Mouse (Mus musculus) cerebellum, adult 2 months (tissue): ENCODE data around the gene 9630041A04Rik. TPM values are rescaled to one million over a fixed set of nuclear protein-coding genes. Genes with fewer than 3 reads are reported as not detected.

Source experiments
- DNase-seq, 2 experiments: peaks; one replicate each; pipeline ENCODE4 v3.0.0; 2021
- H3K27ac ChIP-seq: fragments of 200-500 bp; 2 replicates; pipeline ENCODE4 v1.5.1; 2012; ENCODE audit warnings: low read length, control low read depth, inconsistent platforms; ENCODE audit not compliant: insufficient read depth
- H3K27me3 ChIP-seq: fragments of 200-500 bp; 2 replicates; pipeline ENCODE4 v1.6.1; 2012; ENCODE audit warnings: inconsistent platforms, mild to moderate bottlenecking, low read length, moderate library complexity; ENCODE audit not compliant: control insufficient read depth, insufficient read depth
- H3K4me1 ChIP-seq: fragments of 200-500 bp; 2 replicates; pipeline ENCODE4 v1.6.1; 2011; ENCODE audit warnings: low read length; ENCODE audit not compliant: control insufficient read depth, insufficient read depth
- H3K4me3 ChIP-seq: fragments of 200-500 bp; replicated peaks from 2 replicates; pipeline ENCODE3; 2011; ENCODE audit warnings: mild to moderate bottlenecking, low read depth, low read length, control low read depth; ENCODE audit not compliant: insufficient read depth
- CTCF ChIP-seq: fragments of 200-500 bp; IDR thresholded peaks from 2 replicates; pipeline ENCODE4 v1.5.1; 2011; ENCODE audit warnings: low read depth, mild to moderate bottlenecking, control low read depth, low read length, moderate library complexity, borderline replicate concordance; ENCODE audit not compliant: insufficient read depth
- POLR2A ChIP-seq: fragments of 200-500 bp; IDR thresholded peaks from 2 replicates; pipeline ENCODE4 v1.6.1; 2011; ENCODE audit warnings: low read length, control low read depth, borderline replicate concordance; ENCODE audit not compliant: insufficient read depth
- WGBS: fragments of 180-500 bp; shearing (Covaris S2); methylation state at CpG from one replicate; pipeline ENCODE4 v1.1.7; 2018; 5-methylcytosine and 5-hydroxymethylcytosine counted together
- polyA plus RNA-seq: library from polyadenylated mRNA; depleted of rRNA; stranded (reverse); fragments of >200 nt; gene quantifications from 2 replicates; pipeline ENCODE4 v1.2.3, GENCODE M21; 2012

Gene 9630041A04Rik
- polyA plus RNA-seq, 1 experiment, result not detected

- H3K4me1 ChIP-seq, result no peaks in the 10 kb centered on the region; the same call in 1 of the 2 replicates
- DNase-seq, result no peak
- H3K27me3 ChIP-seq, result no peaks in the 10 kb centered on the region
- 84% methylated on average over 6 of the region's 6 CpGs for WGBS
- H3K4me3 ChIP-seq, result no peak overlapping the region
- H3K27ac ChIP-seq, result no peak overlapping the region
- TF ChIP-seq POLR2A (no peak), CTCF (no peak)
These were observed 46.2 kb downstream of the 9630041A04Rik start for GRCm38 (mm10) chr9:101907747-101908255.

- TF ChIP-seq POLR2A (no peak), CTCF (no peak)
- Histone ChIP-seq H3K4me1 (no peaks in the 10 kb centered on the region; the same call in 1 of the 2 replicates), H3K27ac (no peak overlapping the region), H3K4me3 (no peak overlapping the region), H3K27me3 (no peaks in the 10 kb centered on the region)
- 85% methylated on average over 5 of the region's 5 CpGs for WGBS
- no peak for DNase-seq
These were observed 47.2 kb downstream of the 9630041A04Rik start for GRCm38 (mm10) chr9:101908849-101909248.

GRCm38 (mm10) chr9:101909491-101909890 lies 47.9 kb downstream of the 9630041A04Rik start:
- Histone ChIP-seq H3K27me3 (no peaks in the 10 kb centered on the region), H3K27ac (no peak overlapping the region), H3K4me1 (no peaks in the 10 kb centered on the region; the same call in 1 of the 2 replicates), H3K4me3 (no peak overlapping the region)
- 96% methylated on average over 4 of the region's 4 CpGs for WGBS
- DNase-seq, result no peak
- TF ChIP-seq CTCF, result no peak
- TF ChIP-seq POLR2A, result no peak

- H3K27ac ChIP-seq, result no peak overlapping the region
- H3K27me3 ChIP-seq, result no peaks in the 10 kb centered on the region
- no peaks in the 10 kb centered on the region; the same call in 1 of the 2 replicates for H3K4me1 ChIP-seq
- peak in 1 of 2 experiments; percentile 20 for DNase-seq
- no peak overlapping the region for H3K4me3 ChIP-seq
- TF ChIP-seq POLR2A (no peak), CTCF (no peak)
- 27% methylated on average over 9 of the region's 9 CpGs for WGBS
These were observed 49.7 kb downstream of the 9630041A04Rik start for GRCm38 (mm10) chr9:101911176-101911866.

GRCm38 (mm10) chr9:101915082-101915481 lies 53.4 kb downstream of the 9630041A04Rik start:
- no peaks in the 10 kb centered on the region; the same call in 1 of the 2 replicates for H3K4me1 ChIP-seq
- no peak overlapping the region for H3K27ac ChIP-seq
- WGBS, result 66% methylated on average over 2 of the region's 2 CpGs
- TF ChIP-seq POLR2A (no peak), CTCF (no peak)
- no peaks in the 10 kb centered on the region for H3K27me3 ChIP-seq
- no peak for DNase-seq
- H3K4me3 ChIP-seq, result no peak overlapping the region

GRCm38 (mm10) chr9:101918771-101919170 lies 57.1 kb downstream of the 9630041A04Rik start:
- no peak for DNase-seq
- Histone ChIP-seq H3K27me3 (no peaks in the 10 kb centered on the region), H3K4me1 (no peaks in the 10 kb centered on the region), H3K27ac (no peak overlapping the region), H3K4me3 (no peak overlapping the region)
- TF ChIP-seq POLR2A (no peak), CTCF (no peak)
- 84% methylated on average over 4 of the region's 4 CpGs for WGBS

GRCm38 (mm10) chr9:101919324-101919723 lies 57.7 kb downstream of the 9630041A04Rik start:
- H3K27me3 ChIP-seq, result no peaks in the 10 kb centered on the region
- TF ChIP-seq POLR2A (no peak), CTCF (no peak)
- WGBS, result 89% methylated on average over 5 of the region's 5 CpGs
- H3K27ac ChIP-seq, result no peak overlapping the region
- no peak overlapping the region for H3K4me3 ChIP-seq
- DNase-seq, result peak in 1 of 2 experiments; percentile 3
- H3K4me1 ChIP-seq, result no peaks in the 10 kb centered on the region

- Histone ChIP-seq H3K4me3 (no peak overlapping the region), H3K27ac (no peak overlapping the region), H3K4me1 (no peaks in the 10 kb centered on the region), H3K27me3 (no peaks in the 10 kb centered on the region)
- DNase-seq, result no peak
- TF ChIP-seq CTCF (no peak), POLR2A (no peak)
- WGBS, result 76% methylated on average over 4 of the region's 4 CpGs
These were observed 61.2 kb downstream of the 9630041A04Rik start for GRCm38 (mm10) chr9:101922846-101923245.
